Mouse (Mus musculus): ENCODE results near the gene Abcb10. TPM values are rescaled to one million over a fixed set of nuclear protein-coding genes. Genes with fewer than 3 reads are reported as not detected.

The Abcb10 gene
- total RNA-seq, 2 experiments from 2014 or later: 21.7 to 25.0 TPM

DNA sequence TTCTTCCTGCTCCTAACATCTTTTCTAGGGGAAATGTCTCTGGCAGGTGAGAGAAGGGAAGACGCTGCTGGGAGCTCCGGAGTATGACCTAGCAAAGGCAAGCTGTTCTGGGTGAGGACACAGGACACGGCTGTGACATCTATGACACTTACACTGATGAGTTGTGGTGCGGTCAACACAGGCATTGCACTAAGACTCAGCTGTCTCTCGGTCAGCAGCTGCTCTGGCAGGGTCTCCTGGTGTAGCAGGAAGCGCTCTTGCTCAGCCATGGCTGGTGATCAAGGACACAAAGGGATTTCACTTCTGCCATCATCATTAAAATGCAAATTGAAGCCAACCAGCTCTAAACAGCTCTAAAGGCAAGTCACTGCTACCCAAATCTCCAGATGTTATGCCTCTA lies 75.3 kb downstream of the Abcb10 start:
- DNase-seq (ENCODE audit: low spot score in 2 of 2): no peak

DNA sequence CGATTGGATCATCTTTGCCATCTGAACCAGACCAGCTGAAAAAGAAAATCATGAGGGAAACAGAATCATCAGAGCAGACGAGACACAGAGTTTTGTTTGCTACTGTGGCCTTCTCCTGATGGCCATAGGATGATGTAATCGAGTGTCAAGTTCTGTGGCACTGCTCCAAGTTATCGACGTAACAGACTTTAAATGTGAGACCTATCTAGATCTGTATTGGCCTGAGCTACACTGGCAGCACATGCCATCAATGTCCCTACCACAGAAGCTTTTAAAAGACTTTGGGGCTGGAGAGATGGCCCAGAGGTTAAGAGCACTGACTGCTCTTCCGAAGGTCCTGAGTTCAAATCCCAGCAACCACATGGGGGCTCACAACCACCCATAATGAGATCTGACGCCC lies 80.3 kb downstream of the Abcb10 start:
- DNase-seq (ENCODE audit: low spot score in 2 of 2): no peak

Small RNAs within 50 kb of the gene (microRNA-seq; reads per million reads assigned to microRNA genes)
- 0 reads per million in 2 experiments for gene Mir1967

Other genes with a start within 250 kb of the Abcb10 start
- gene Rab4a, start 177.1 kb downstream of the Abcb10 start, total RNA-seq (2021): 10 to 100 TPM; 49.2 to 52.3 TPM
- gene Ccsap, start 122.9 kb downstream of the Abcb10 start, total RNA-seq (2021): 10 to 100 TPM; 49.0 to 49.8 TPM
- gene Acta1, start 88.4 kb downstream of the Abcb10 start, total RNA-seq (2021): 1 to 10 TPM; 5.9 to 6.0 TPM
- gene Nup133, start 33.9 kb downstream of the Abcb10 start, total RNA-seq (2021): 10 to 100 TPM; 21.5 to 22.4 TPM
- gene Taf5l, start 38.3 kb upstream of the Abcb10 start, total RNA-seq (2021): 10 to 100 TPM; 23.3 to 23.4 TPM
- 10 to 100 TPM; 11.9 to 12.0 TPM for gene Urb2, start 38.4 kb upstream of the Abcb10 start, total RNA-seq (2021)
- gene Galnt2, start 248.3 kb upstream of the Abcb10 start, total RNA-seq (2021): 10 to 100 TPM; 66.7 to 67.9 TPM